Mouse (Mus musculus) MEL (cell line): ENCODE measurements at regions not wholly inside any gene's neighbourhood (a gene's known extent, or its start where the extent isn't known, plus 50 kb on each side); places are given as distances from the start of the nearest gene placed in this dataset.

Experiments
- DNase-seq: peaks from one replicate; pipeline ENCODE4 v3.0.0; 2011; ENCODE audit warnings: low read depth, low spot score
- H3K27ac ChIP-seq: 2 replicates; pipeline ENCODE4 v1.5.1; 2012; ENCODE audit warnings: low read depth, mild to moderate bottlenecking, control low read depth, low read length, moderate library complexity; ENCODE audit not compliant: control insufficient read depth
- H3K27me3 ChIP-seq, 2 experiments: fragments of 150-350 bp in 1 of 2; sonication (generic) in 1 of 2; 2 replicates each; pipeline ENCODE4 v1.6.1; 2012; ENCODE audit warnings: low read length in 2 of 2, mild to moderate bottlenecking in 2 of 2, improper control_type of control experiment in 1 of 2, moderate library complexity in 1 of 2; ENCODE audit not compliant: insufficient read depth in 2 of 2, control insufficient read depth in 1 of 2
- H3K36me3 ChIP-seq, 2 experiments: 2 replicates each; pipeline ENCODE4 v1.6.1; 2012 to 2014; ENCODE audit warnings: low read length in 2 of 2, improper control_type of control experiment in 1 of 2, inconsistent platforms in 1 of 2, mild to moderate bottlenecking in 1 of 2; ENCODE audit not compliant: insufficient read depth in 2 of 2, control insufficient read depth in 1 of 2
- H3K4me1 ChIP-seq, 2 experiments: fragments of 150-350 bp in 1 of 2; sonication (generic) in 1 of 2; 2 replicates each; pipeline ENCODE4 v1.6.1; 2012; ENCODE audit warnings: low read length in 2 of 2, improper control_type of control experiment in 1 of 2, mild to moderate bottlenecking in 1 of 2; ENCODE audit not compliant: insufficient read depth in 2 of 2, control insufficient read depth in 1 of 2
- H3K4me3 ChIP-seq, 2 experiments: fragments of 150-350 bp in 1 of 2; sonication (generic) in 1 of 2; 2 replicates each; pipeline ENCODE4 v1.5.1; 2012; ENCODE audit warnings: low read depth in 2 of 2, low read length in 2 of 2, mild to moderate bottlenecking in 2 of 2, moderate library complexity in 2 of 2, control low read depth in 1 of 2, improper control_type of control experiment in 1 of 2; ENCODE audit not compliant: control insufficient read depth in 1 of 2, insufficient read depth in 1 of 2
- H3K79me2 ChIP-seq: 2 replicates; pipeline ENCODE4 v1.6.1; 2012; ENCODE audit warnings: mild to moderate bottlenecking, low read length, moderate library complexity; ENCODE audit not compliant: control insufficient read depth, poor library complexity, insufficient read depth
- H3K9ac ChIP-seq: 2 replicates; pipeline ENCODE4 v1.6.1; 2012; ENCODE audit warnings: low read depth, mild to moderate bottlenecking, control low read depth, low read length, moderate library complexity; ENCODE audit not compliant: control insufficient read depth, poor library complexity, severe bottlenecking
- H3K9me3 ChIP-seq: fragments of 150-350 bp; sonication (generic); replicated peaks from 2 replicates; pipeline ENCODE4 v1.6.1; 2012; ENCODE audit warnings: mild to moderate bottlenecking, low read length, improper control_type of control experiment, moderate library complexity; ENCODE audit not compliant: insufficient read depth
- BHLHE40 ChIP-seq: IDR thresholded peaks from 2 replicates; pipeline ENCODE4 v1.6.1; 2012; ENCODE audit warnings: low read depth, mild to moderate bottlenecking, inconsistent platforms, low read length, improper control_type of control experiment, borderline replicate concordance
- CHD1 ChIP-seq: IDR thresholded peaks from 2 replicates; pipeline ENCODE4 v1.6.1; 2012; ENCODE audit warnings: low read depth, mild to moderate bottlenecking, inconsistent platforms, low read length, improper control_type of control experiment
- EP300 ChIP-seq, 2 experiments: IDR thresholded peaks; 2 replicates each; pipeline ENCODE4 v1.6.1; 2011; ENCODE audit warnings: improper control_type of control experiment in 2 of 2, low read length in 2 of 2, low read depth in 1 of 2, mild to moderate bottlenecking in 1 of 2
- GATA1 ChIP-seq: IDR thresholded peaks from 2 replicates; pipeline ENCODE4 v1.6.1; 2011; ENCODE audit warnings: low read depth, low read length, improper control_type of control experiment
- KAT2A ChIP-seq: conservative IDR thresholded peaks from 2 replicates; pipeline ENCODE4 v1.6.1; 2012; ENCODE audit warnings: low read depth, low read length, improper control_type of control experiment, inconsistent platforms
- MAX ChIP-seq: IDR thresholded peaks from 2 replicates; pipeline ENCODE4 v1.6.1; 2011; ENCODE audit warnings: low read length, improper control_type of control experiment
- MEF2A ChIP-seq: IDR thresholded peaks from 2 replicates; pipeline ENCODE4 v1.6.1; 2014; ENCODE audit warnings: low read depth, mild to moderate bottlenecking, inconsistent platforms, low read length, improper control_type of control experiment; ENCODE audit not compliant: poor library complexity, insufficient replicate concordance, severe bottlenecking; ENCODE audit errors: extremely low read depth
- MYB ChIP-seq: IDR thresholded peaks from 2 replicates; pipeline ENCODE4 v1.6.1; 2011; ENCODE audit warnings: mild to moderate bottlenecking, low read depth, low read length, improper control_type of control experiment
- POLR2AphosphoS5 ChIP-seq: IDR thresholded peaks from 2 replicates; pipeline ENCODE4 v1.6.1; 2012; ENCODE audit warnings: low read depth, borderline replicate concordance, mild to moderate bottlenecking, inconsistent platforms, low read length, moderate library complexity, mixed read lengths
- SIN3A ChIP-seq: IDR thresholded peaks from 2 replicates; pipeline ENCODE4 v1.6.1; 2012; ENCODE audit warnings: low read length, improper control_type of control experiment, inconsistent platforms
- TAL1 ChIP-seq: IDR thresholded peaks from 2 replicates; pipeline ENCODE4 v1.6.1; 2012; ENCODE audit warnings: mild to moderate bottlenecking, inconsistent platforms, low read length, moderate library complexity, mixed read lengths
- TCF12 ChIP-seq: IDR thresholded peaks from 2 replicates; pipeline ENCODE4 v1.6.1; 2014; ENCODE audit warnings: low read depth, mild to moderate bottlenecking, inconsistent platforms, low read length, improper control_type of control experiment, moderate library complexity
- ZC3H11A ChIP-seq: IDR thresholded peaks from 2 replicates; pipeline ENCODE4 v1.6.1; 2012; ENCODE audit warnings: low read depth, mild to moderate bottlenecking, inconsistent platforms, low read length, improper control_type of control experiment

DNA sequence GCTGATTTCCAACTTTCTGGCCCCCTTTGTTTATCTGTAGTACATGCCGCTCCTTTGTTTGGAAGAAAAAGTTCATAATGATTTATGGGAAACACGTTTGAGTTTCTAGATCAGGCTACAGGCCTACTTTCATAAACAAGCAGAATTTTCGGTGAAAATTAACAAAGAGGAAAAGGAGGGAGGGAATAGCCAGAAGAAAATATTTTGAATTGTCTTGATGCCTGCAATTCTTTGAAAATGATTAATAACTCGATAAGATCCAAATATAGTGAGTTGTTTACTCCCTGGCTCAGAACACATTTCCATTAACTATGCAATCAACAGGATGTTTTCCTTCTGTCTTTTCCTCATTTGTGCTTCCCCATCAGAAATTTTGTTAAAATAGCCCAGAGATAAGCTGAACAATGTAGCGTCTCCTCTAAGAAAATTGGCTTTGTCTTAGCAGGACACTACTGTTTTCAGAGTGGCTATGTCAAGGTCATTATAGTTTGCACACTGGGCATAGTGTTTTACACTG, 328.7 kb upstream of the Mmadhc start:
- no peak overlapping the region for H3K27ac ChIP-seq
- H3K9ac ChIP-seq, result no peak overlapping the region
- no peaks in the 10 kb centered on the region for H3K9me3 ChIP-seq
- TF ChIP-seq POLR2AphosphoS5, result no peak
- no peak for TF ChIP-seq MEF2A
- no peak for TF ChIP-seq MYB
- TF ChIP-seq BHLHE40, result no peak
- TF ChIP-seq GATA1, result no peak
- no peaks in the 10 kb centered on the region for H3K27me3 ChIP-seq
- no peaks in the 10 kb centered on the region for H3K4me1 ChIP-seq
- H3K36me3 ChIP-seq, result no peaks in the 10 kb centered on the region
- no peak overlapping the region for H3K4me3 ChIP-seq
- DNase-seq, result no peak
- no peaks in the 10 kb centered on the region for H3K79me2 ChIP-seq

DNA sequence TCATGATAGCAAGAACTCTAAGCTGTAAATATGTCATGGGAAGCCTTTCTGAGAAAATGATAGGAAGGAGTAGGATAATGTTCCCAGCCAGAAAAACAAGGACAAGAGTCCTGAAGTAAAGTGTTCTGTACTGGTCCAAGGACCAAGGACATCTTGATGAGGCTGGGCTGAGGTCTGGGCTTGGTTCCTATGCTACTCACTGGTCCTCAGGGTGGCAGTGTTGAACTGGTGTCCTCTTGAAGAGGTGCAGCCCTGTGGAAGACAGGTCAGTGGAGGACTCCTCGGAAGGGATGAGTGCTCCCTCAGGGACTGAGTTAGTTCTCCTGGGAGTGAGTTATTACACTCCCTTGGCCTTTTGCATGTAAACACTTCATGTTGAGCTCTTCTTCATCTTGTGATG, 312.5 kb upstream of the Mmadhc start:
- TF ChIP-seq BHLHE40 (no peak), ZC3H11A (no peak)
- Histone ChIP-seq H3K36me3 (no peaks in the 10 kb centered on the region), H3K27me3 (no peaks in the 10 kb centered on the region), H3K4me3 (no peak overlapping the region), H3K79me2 (no peaks in the 10 kb centered on the region), H3K27ac (no peak overlapping the region), H3K4me1 (no peaks in the 10 kb centered on the region), H3K9ac (no peak overlapping the region), H3K9me3 (no peaks in the 10 kb centered on the region)
- no peak for DNase-seq

DNA sequence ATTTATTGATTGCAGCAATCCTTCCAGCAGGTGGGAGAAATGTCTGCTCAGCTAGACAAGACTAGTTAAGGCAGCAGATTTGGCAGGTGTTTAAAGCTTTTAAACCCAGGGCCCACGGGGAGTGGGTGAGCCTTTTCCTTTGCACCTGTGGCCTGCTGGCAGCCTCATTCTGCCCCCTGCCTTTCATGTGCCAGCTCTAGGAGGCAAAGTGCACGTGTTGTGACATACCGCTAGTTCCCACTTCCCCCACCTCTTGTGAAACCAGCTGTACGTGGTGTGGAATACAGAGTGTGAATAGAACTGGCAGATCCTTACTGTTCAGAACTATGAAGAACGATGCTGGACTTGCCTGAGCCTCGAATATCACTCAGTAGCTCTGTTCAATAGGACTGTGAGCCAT, 292.6 kb upstream of the Mmadhc start:
- Histone ChIP-seq H3K36me3 (no peaks in the 10 kb centered on the region), H3K4me3 (no peak overlapping the region), H3K4me1 (no peaks in the 10 kb centered on the region), H3K9me3 (no peaks in the 10 kb centered on the region), H3K27ac (no peak overlapping the region), H3K27me3 (no peaks in the 10 kb centered on the region), H3K9ac (no peak overlapping the region), H3K79me2 (no peaks in the 10 kb centered on the region)
- TF ChIP-seq SIN3A (no peak), KAT2A (no peak), MEF2A (no peak), TCF12 (no peak), TAL1 (no peak), CHD1 (no peak), MYB (no peak), GATA1 (no peak), MAX (no peak), EP300 (IDR thresholded peaks at IDR 0.05; ENCODE audit: low read depth in 1 of 2, low read length in 2 of 2) (no peak)
- DNase-seq, result no peak
